ENCODE assay signal across 21 mouse cellular contexts in the genomic region with DNA sequence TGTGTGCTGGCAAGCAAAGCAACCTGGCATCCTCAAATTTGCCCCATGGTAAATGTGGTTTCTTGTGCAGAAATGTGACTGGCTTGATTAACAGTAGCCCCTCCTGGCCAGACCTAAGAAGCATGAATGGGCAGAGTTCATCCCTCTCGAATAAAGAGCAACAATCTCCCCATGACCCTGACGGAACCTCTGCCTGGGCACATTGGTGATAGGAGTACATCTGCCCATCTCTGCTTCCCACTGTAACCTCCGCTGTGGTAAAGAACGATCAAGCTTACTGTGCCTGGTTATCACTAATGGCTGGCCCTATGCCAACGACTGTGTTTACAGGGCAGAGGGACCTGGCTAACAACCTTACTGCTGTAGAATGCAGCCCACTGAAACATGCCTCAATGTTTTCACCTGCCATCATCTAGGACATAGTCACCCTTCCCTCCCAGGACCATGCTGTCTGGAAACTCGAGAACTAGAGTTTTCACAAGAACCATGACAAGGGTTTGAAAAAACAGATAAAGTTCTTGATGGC.
A peak's percentile ranks its signal among the peaks of the same experiment; 100 is the strongest.
DNase-seq lines count a peak whose midpoint lies in the region; ATAC-seq and TF ChIP-seq lines count a peak whose summit lies in the region.
"Had no signal": no experiment of that assay in that cellular context is flagged by ENCODE, and none has a peak within 500 bp of the region (broad histone marks: within the 10 kb centered on the region; RNA-seq: fewer than 3 reads in every experiment).

No protein-coding gene starts in this region.

- 77% methylated on average over 6 of the region's 6 CpGs for WGBS in forebrain, embryonic 14.5 days
- WGBS in forebrain, embryonic 16.5 days: 78% methylated on average over 6 of the region's 6 CpGs

- H3K27me3 ChIP-seq in forebrain, embryonic 14.5 days (replicated peaks; ENCODE audit: control insufficient read depth, insufficient read depth, low read length): no peaks in the 10 kb centered on the region
- no peaks in the 10 kb centered on the region for H3K27me3 ChIP-seq in forebrain, embryonic 16.5 days (replicated peaks; ENCODE audit: control insufficient read depth, insufficient read depth, low read length)
- no peaks in the 10 kb centered on the region for H3K27me3 ChIP-seq in MEL (ENCODE audit: control insufficient read depth in 1 of 2, insufficient read depth in 2 of 2, low read length in 2 of 2)

- intact Hi-C loops in left cerebral cortex, postnatal 4 days (cut with DNase I): no loop called here

- no peak overlapping the region for H3K9ac ChIP-seq in forebrain, embryonic 14.5 days (ENCODE audit: low read length)
- H3K9ac ChIP-seq in forebrain, embryonic 16.5 days (replicated peaks; ENCODE audit: low read depth, low read length): no peak overlapping the region
- no peak overlapping the region for H3K9ac ChIP-seq in MEL (ENCODE audit: control insufficient read depth, low read depth, low read length, poor library complexity, severe bottlenecking)
- H3K9ac ChIP-seq: forebrain, postnatal 0 days; hindbrain, embryonic 14.5 days had no signal

- no peak for TF ChIP-seq POLR2A in MEL (IDR thresholded peaks at IDR 0.05; ENCODE audit: control insufficient read depth in 1 of 2, insufficient read depth in 1 of 2, low read depth in 1 of 2, low read length in 2 of 2, poor library complexity in 1 of 2)

- no peaks in the 10 kb centered on the region for H3K79me2 ChIP-seq in MEL (ENCODE audit: control insufficient read depth, insufficient read depth, low read length, poor library complexity)

- no peak for TF ChIP-seq RAD21 in MEL (IDR thresholded peaks at IDR 0.05; ENCODE audit: low read depth, low read length)

- peak; percentile 13 for DNase-seq in adrenal gland, postnatal 10 days
- no peak for DNase-seq in adrenal gland, adult 18-20 months (ENCODE audit: low spot score in 2 of 2)
- peak; percentile 27 for DNase-seq in forebrain, embryonic 14.5 days (ENCODE audit: low spot score)
- peak; percentile 11 for DNase-seq in left cerebral cortex, postnatal 4 days
- no peak for DNase-seq in left cerebral cortex, adult 9 months (ENCODE audit: low spot score in 2 of 2)
- peak; percentile 2 for DNase-seq in MEL (ENCODE audit: low read depth, low spot score)
- DNase-seq in lung, postnatal 36 days: no peak
- DNase-seq: adrenal gland, postnatal 25 days; B cell, adult 2 months; cerebellum, adult 2 months; cerebellum, postnatal 36 days; forebrain, postnatal 0 days; gastrocnemius, postnatal 25 days; heart, postnatal 10 days had no signal

- ATAC-seq in forebrain, embryonic 14.5 days: no peak
- ATAC-seq in forebrain, embryonic 16.5 days: no peak
- ATAC-seq: CD4-positive, CD25-positive, alpha-beta regulatory T cell, adult 4 months; forebrain, postnatal 0 days; inflammation-experienced regulatory T-cells, adult 6 months; intestine, postnatal 0 days had no signal

- H3K4me3 ChIP-seq in forebrain, embryonic 14.5 days (ENCODE audit: low read depth, low read length): no peak overlapping the region
- no peak overlapping the region for H3K4me3 ChIP-seq in forebrain, embryonic 16.5 days (replicated peaks; ENCODE audit: low read length)
- H3K4me3 ChIP-seq in MEL (ENCODE audit: control insufficient read depth in 1 of 2, insufficient read depth in 1 of 2, low read depth in 2 of 2, low read length in 2 of 2): no peak overlapping the region
- H3K4me3 ChIP-seq: hindbrain, embryonic 10.5 days had no signal

- no peak overlapping the region for H3K27ac ChIP-seq in forebrain, embryonic 14.5 days (ENCODE audit: low read depth, low read length)
- H3K27ac ChIP-seq in forebrain, embryonic 16.5 days (ENCODE audit: low read length): no peak overlapping the region
- no peak overlapping the region for H3K27ac ChIP-seq in MEL (ENCODE audit: control insufficient read depth, low read depth, low read length)
- H3K27ac ChIP-seq: hindbrain, embryonic 10.5 days; hindbrain, embryonic 14.5 days had no signal

- H3K9me3 ChIP-seq in forebrain, embryonic 14.5 days (replicated peaks; ENCODE audit: control insufficient read depth, low read length): no peaks in the 10 kb centered on the region
- no peaks in the 10 kb centered on the region for H3K9me3 ChIP-seq in forebrain, embryonic 16.5 days (ENCODE audit: control insufficient read depth, low read length)
- no peaks in the 10 kb centered on the region for H3K9me3 ChIP-seq in MEL (replicated peaks; ENCODE audit: insufficient read depth, low read length)
- H3K9me3 ChIP-seq: G1E; hindbrain, embryonic 10.5 days had no signal

- no peaks in the 10 kb centered on the region for H3K36me3 ChIP-seq in forebrain, embryonic 14.5 days (ENCODE audit: control insufficient read depth, insufficient read depth, low read length)
- H3K36me3 ChIP-seq in forebrain, embryonic 16.5 days (ENCODE audit: control insufficient read depth, insufficient read depth): no peaks in the 10 kb centered on the region
- H3K36me3 ChIP-seq in MEL (ENCODE audit: control insufficient read depth in 1 of 2, insufficient read depth in 2 of 2, low read length in 2 of 2): no peaks in the 10 kb centered on the region
- H3K36me3 ChIP-seq: G1E; hindbrain, embryonic 10.5 days had no signal

- no peaks in the 10 kb centered on the region for H3K4me1 ChIP-seq in forebrain, embryonic 14.5 days (ENCODE audit: control insufficient read depth, insufficient read depth, low read length)
- no peaks in the 10 kb centered on the region for H3K4me1 ChIP-seq in forebrain, embryonic 16.5 days (replicated peaks; ENCODE audit: control insufficient read depth, insufficient read depth, low read length)
- H3K4me1 ChIP-seq in MEL (ENCODE audit: control insufficient read depth in 1 of 2, insufficient read depth in 2 of 2, low read length in 2 of 2): no peaks in the 10 kb centered on the region
- H3K4me1 ChIP-seq: hindbrain, embryonic 10.5 days had no signal

- no peak for TF ChIP-seq CTCF in MEL (IDR thresholded peaks at IDR 0.05 in 2 of 3, conservative IDR thresholded peaks at IDR 0.05 in 1 of 3; ENCODE audit: control insufficient read depth in 1 of 3, insufficient read depth in 1 of 3, low read depth in 2 of 3, low read length in 3 of 3, poor library complexity in 1 of 3, severe bottlenecking in 1 of 3)

- no peak overlapping the region for H3K4me2 ChIP-seq in forebrain, embryonic 14.5 days (ENCODE audit: low read length)
- H3K4me2 ChIP-seq in forebrain, embryonic 16.5 days (ENCODE audit: low read length): no peak overlapping the region
- H3K4me2 ChIP-seq: hindbrain, embryonic 14.5 days had no signal

- no peak for TF ChIP-seq EP300 in MEL (IDR thresholded peaks at IDR 0.05; ENCODE audit: low read depth in 1 of 2, low read length in 2 of 2)

TF ChIP-seq in MEL, 35 proteins besides CTCF, POLR2A, EP300 and RAD21:
- no peak for TF ChIP-seq NRF1 (IDR thresholded peaks at IDR 0.05; ENCODE audit: insufficient read depth, low read depth, low read length, poor library complexity, severe bottlenecking)
- TF ChIP-seq TAL1 (IDR thresholded peaks at IDR 0.05; ENCODE audit: low read length): no peak
- no peak for TF ChIP-seq MXI1 (IDR thresholded peaks at IDR 0.05; ENCODE audit: low read depth, low read length)
- no peak for TF ChIP-seq MYB (IDR thresholded peaks at IDR 0.05; ENCODE audit: low read depth, low read length)
- TF ChIP-seq MYC (IDR thresholded peaks at IDR 0.05; ENCODE audit: low read depth, low read length): no peak
- no peak for TF ChIP-seq CHD1 (IDR thresholded peaks at IDR 0.05; ENCODE audit: low read depth, low read length)
- TF ChIP-seq BHLHE40 (IDR thresholded peaks at IDR 0.05; ENCODE audit: borderline replicate concordance, low read depth, low read length): no peak
- no peak for TF ChIP-seq TCF12 (IDR thresholded peaks at IDR 0.05; ENCODE audit: low read depth, low read length)
- TF ChIP-seq GABPA (IDR thresholded peaks at IDR 0.05; ENCODE audit: low read depth, low read length): no peak
- no peak for TF ChIP-seq MEF2A (IDR thresholded peaks at IDR 0.05; ENCODE audit: extremely low read depth, insufficient replicate concordance, low read depth, low read length, poor library complexity, severe bottlenecking)
- TF ChIP-seq SIN3A (IDR thresholded peaks at IDR 0.05; ENCODE audit: low read length): no peak
- TF ChIP-seq ETS1 (IDR thresholded peaks at IDR 0.05; ENCODE audit: low read depth, low read length): no peak
- TF ChIP-seq E2F4 (IDR thresholded peaks at IDR 0.05; ENCODE audit: borderline replicate concordance, low read depth, low read length): no peak
- TF ChIP-seq MAFK (IDR thresholded peaks at IDR 0.05; ENCODE audit: borderline replicate concordance, low read depth, low read length): no peak
- TF ChIP-seq CHD2 (IDR thresholded peaks at IDR 0.05; ENCODE audit: low read length): no peak
- no peak for TF ChIP-seq SMC3 (IDR thresholded peaks at IDR 0.05; ENCODE audit: low read depth, low read length)
- no peak for TF ChIP-seq MAX (IDR thresholded peaks at IDR 0.05; ENCODE audit: low read length)
- TF ChIP-seq HCFC1 (IDR thresholded peaks at IDR 0.05; ENCODE audit: low read depth, low read length): no peak
- TF ChIP-seq USF1 (IDR thresholded peaks at IDR 0.05; ENCODE audit: low read depth, low read length): no peak
- TF ChIP-seq MAZ (IDR thresholded peaks at IDR 0.05; ENCODE audit: low read depth, low read length): no peak

Comparison
In these comparisons a context has a peak if more than half of its experiments do, and no peak if none do; other contexts are left out.
1. DNase-seq: peak in adrenal gland, postnatal 10 days (single experiment), forebrain, embryonic 14.5 days (single experiment), left cerebral cortex, postnatal 4 days (single experiment) and MEL (single experiment); none in adrenal gland, adult 18-20 months (0 of 2), left cerebral cortex, adult 9 months (0 of 2) and lung, postnatal 36 days (single experiment).